Mouse (Mus musculus) heart, embryonic 12.5 days (tissue): ENCODE data around the gene Hdgf. TPM values are rescaled to one million over a fixed set of nuclear protein-coding genes. Genes with fewer than 3 reads are reported as not detected.

Experiments
- ATAC-seq: fragments of 200-750 bp; cut with Nextera tagmentation; 2 replicates; pipeline ENCODE4 v1.8.0; 2017; ENCODE audit warnings: moderate TSS enrichment, moderate library complexity; ENCODE audit not compliant: insufficient number of reproducible peaks, low FRiP score
- H3K27ac ChIP-seq: fragments of 300-500 bp; sonication (generic); 2 replicates; pipeline ENCODE4 v1.5.1; 2016; ENCODE audit warnings: mild to moderate bottlenecking, moderate library complexity; ENCODE audit not compliant: poor library complexity, severe bottlenecking
- H3K27me3 ChIP-seq: fragments of 300-500 bp; sonication (generic); replicated peaks from 2 replicates; pipeline ENCODE4 v1.6.1; 2016; ENCODE audit warnings: mild to moderate bottlenecking, moderate library complexity
- H3K36me3 ChIP-seq: fragments of 300-500 bp; sonication (generic); 2 replicates; pipeline ENCODE4 v1.6.1; 2016; ENCODE audit warnings: mild to moderate bottlenecking, moderate library complexity
- H3K4me1 ChIP-seq: fragments of 300-500 bp; sonication (generic); replicated peaks from 2 replicates; pipeline ENCODE4 v1.6.1; 2016; ENCODE audit warnings: mild to moderate bottlenecking
- H3K4me2 ChIP-seq: fragments of 300-500 bp; sonication (generic); 2 replicates; pipeline ENCODE4 v1.6.1; 2016; ENCODE audit warnings: mild to moderate bottlenecking, moderate library complexity
- H3K4me3 ChIP-seq: fragments of 300-500 bp; sonication (generic); 2 replicates; pipeline ENCODE4 v1.5.1; 2016; ENCODE audit warnings: mild to moderate bottlenecking
- H3K9ac ChIP-seq: fragments of 300-500 bp; sonication (generic); 2 replicates; pipeline ENCODE4 v1.6.1; 2016; ENCODE audit warnings: mild to moderate bottlenecking, moderate library complexity
- H3K9me3 ChIP-seq: fragments of 300-500 bp; sonication (generic); replicated peaks from 2 replicates; pipeline ENCODE4 v1.6.1; 2016; ENCODE audit warnings: mild to moderate bottlenecking, moderate library complexity
- WGBS: fragments of 180-500 bp; shearing (Covaris S2); methylation state at CpG from one replicate; pipeline ENCODE4 v1.1.7; 2016; 5-methylcytosine and 5-hydroxymethylcytosine counted together
- polyA plus RNA-seq: library from polyadenylated mRNA; unstranded; fragments of >200 nt; fragmentation: Nextera tagmentation; extraction: Ambion mirVana; gene quantifications from 2 replicates; pipeline ENCODE4 v1.2.1, GENCODE M21; 2016

Hdgf gene
- polyA plus RNA-seq, 1 experiment from 2014 or later = 177 TPM

GRCm38 (mm10) chr3:87958476-87958875 is 52.4 kb downstream of the Hdgf start:
- H3K9ac ChIP-seq = no peak overlapping the region
- no peak for ATAC-seq
- no peaks in the 10 kb centered on the region; the same call in 1 of the 2 replicates for H3K27me3 ChIP-seq
- H3K4me1 ChIP-seq = peaks cover 30% of the 10 kb centered on the region
- no peaks in the 10 kb centered on the region for H3K9me3 ChIP-seq
- no peak overlapping the region for H3K4me2 ChIP-seq
- no peaks in the 10 kb centered on the region for H3K36me3 ChIP-seq
- no peak overlapping the region for H3K4me3 ChIP-seq
- WGBS = 13% methylated on average over 4 of the region's 4 CpGs
- no peak overlapping the region for H3K27ac ChIP-seq

- H3K27ac ChIP-seq = no peak overlapping the region
- no peak overlapping the region for H3K4me2 ChIP-seq
- H3K9ac ChIP-seq = no peak overlapping the region
- peaks cover 30% of the 10 kb centered on the region for H3K4me1 ChIP-seq
- no peaks in the 10 kb centered on the region for H3K36me3 ChIP-seq
- no peaks in the 10 kb centered on the region; the same call in 1 of the 2 replicates for H3K27me3 ChIP-seq
- ATAC-seq = no peak
- H3K4me3 ChIP-seq = no peak overlapping the region
- no peaks in the 10 kb centered on the region for H3K9me3 ChIP-seq
- WGBS = 71% methylated on average over 1 of the region's 1 CpGs
Measured at GRCm38 (mm10) chr3:87958967-87959366, 52.8 kb downstream of the Hdgf start.

- no peak overlapping the region for H3K4me2 ChIP-seq
- no peak for ATAC-seq
- 60% methylated on average over 7 of the region's 7 CpGs for WGBS
- peaks cover 30% of the 10 kb centered on the region for H3K4me1 ChIP-seq
- no peaks in the 10 kb centered on the region; the same call in 1 of the 2 replicates for H3K27me3 ChIP-seq
- H3K27ac ChIP-seq = no peak overlapping the region
- H3K9ac ChIP-seq = no peak overlapping the region
- no peak overlapping the region for H3K4me3 ChIP-seq
- H3K36me3 ChIP-seq = no peaks in the 10 kb centered on the region
- H3K9me3 ChIP-seq = no peaks in the 10 kb centered on the region
Measured at GRCm38 (mm10) chr3:87959371-87959770, 53.2 kb downstream of the Hdgf start.

GRCm38 (mm10) chr3:87960191-87960585 is 54.1 kb downstream of the Hdgf start:
- Histone ChIP-seq H3K4me3 (peak overlapping the region; percentile 55), H3K9ac (peak overlapping the region; percentile 77), H3K27me3 (no peaks in the 10 kb centered on the region; the same call in 1 of the 2 replicates), H3K27ac (peak overlapping the region; percentile 84), H3K36me3 (no peaks in the 10 kb centered on the region), H3K4me2 (peak overlapping the region; percentile 85), H3K4me1 (peaks cover 30% of the 10 kb centered on the region), H3K9me3 (no peaks in the 10 kb centered on the region)
- 7% methylated on average over 10 of the region's 10 CpGs for WGBS
- no peak for ATAC-seq

- peak overlapping the region; percentile 77 for H3K9ac ChIP-seq
- under 1% methylated on average over 27 of the region's 27 CpGs for WGBS
- no peaks in the 10 kb centered on the region; the same call in 1 of the 2 replicates for H3K27me3 ChIP-seq
- H3K36me3 ChIP-seq = no peaks in the 10 kb centered on the region
- peaks cover 30% of the 10 kb centered on the region for H3K4me1 ChIP-seq
- peak overlapping the region; percentile 84 for H3K27ac ChIP-seq
- H3K4me3 ChIP-seq = peak overlapping the region; percentile 55
- H3K9me3 ChIP-seq = no peaks in the 10 kb centered on the region
- H3K4me2 ChIP-seq = peak overlapping the region; percentile 85
- ATAC-seq = peak; percentile 93
Measured at GRCm38 (mm10) chr3:87960586-87961191, 54.6 kb downstream of the Hdgf start.

Other genes with a start within 250 kb of the Hdgf start
- 0.30 and 0.46 TPM in 2 replicates for gene Lrrc71, start 157.7 kb upstream of the Hdgf start, polyA plus RNA-seq
- gene Ntrk1, start 111.2 kb upstream of the Hdgf start, polyA plus RNA-seq = 0.26 and 0.30 TPM in 2 replicates
- gene Insrr, start 109.4 kb upstream of the Hdgf start, polyA plus RNA-seq = 0.21 TPM in 1 of 2 replicates, not detected in the other
- gene Pear1, start 82.0 kb upstream of the Hdgf start, polyA plus RNA-seq = 15.7 and 16.1 TPM in 2 replicates
- gene Sh2d2a, start 59.6 kb upstream of the Hdgf start, polyA plus RNA-seq = 0.15 TPM in 1 of 2 replicates, not detected in the other
- 11.2 and 11.5 TPM in 2 replicates for gene Prcc, start 20.7 kb upstream of the Hdgf start, polyA plus RNA-seq
- gene Mrpl24, start 13.2 kb downstream of the Hdgf start, polyA plus RNA-seq = 62.9 and 65.2 TPM in 2 replicates
- gene Isg20l2, start 24.0 kb downstream of the Hdgf start, polyA plus RNA-seq = 36.4 and 38.3 TPM in 2 replicates
- 13.6 and 14.1 TPM in 2 replicates for gene Rrnad1, start 24.4 kb downstream of the Hdgf start, polyA plus RNA-seq
- gene Crabp2, start 42.3 kb downstream of the Hdgf start, polyA plus RNA-seq = 7.3 and 8.0 TPM in 2 replicates
- gene Nes, start 64.8 kb downstream of the Hdgf start, polyA plus RNA-seq = 33.0 and 34.6 TPM in 2 replicates
- gene Bcan, start 93.9 kb downstream of the Hdgf start, polyA plus RNA-seq = 0.09 and 0.15 TPM in 2 replicates
- 0.08 and 0.17 TPM in 2 replicates for gene Hapln2, start 121.3 kb downstream of the Hdgf start, polyA plus RNA-seq
- gene Gpatch4, start 136.8 kb downstream of the Hdgf start, polyA plus RNA-seq = 19.2 and 19.7 TPM in 2 replicates
- gene Naxe, start 152.2 kb downstream of the Hdgf start, polyA plus RNA-seq = 137 and 139 TPM in 2 replicates
- not detected in 2 replicates for gene Ttc24, start 172.0 kb downstream of the Hdgf start, polyA plus RNA-seq
- gene Iqgap3, start 175.7 kb downstream of the Hdgf start, polyA plus RNA-seq = 32.3 and 36.8 TPM in 2 replicates
- 53.5 and 56.6 TPM in 2 replicates for gene Mef2d, start 236.1 kb downstream of the Hdgf start, polyA plus RNA-seq